Mouse (Mus musculus): ENCODE measurements around the gene Nfatc2. TPM values are rescaled to one million over a fixed set of nuclear protein-coding genes. Genes with fewer than 3 reads are reported as not detected.

The Nfatc2 gene
- polyA plus RNA-seq, 1 experiment from 2014 or later: 0.03 TPM

GRCm38 (mm10) chr2:168589368-168590167 is 11.9 kb downstream of the Nfatc2 start:
- TF ChIP-seq CTCF (IDR thresholded peaks at IDR 0.05): no peak
- ATAC-seq: no peak
- no peaks in the 10 kb centered on the region for H3K27me3 ChIP-seq
- ChIA-PET CTCF (interaction anchor here (1.1 to 1.4 kb wide), 2 partner anchors 8 to 10 kb away, joined by 3 read pairs; no protein-coding TSS in a partner anchor), POLR2A (interaction anchor here (0.7 kb wide), 1 partner anchor 19 kb away, joined by 3 read pairs; no protein-coding TSS in a partner anchor)
- in situ Hi-C loops (cut with MboI; ENCODE audit: low pct_unique_long_range_greater_than_20kb): no loop called here
- DNase-seq (ENCODE audit: low read depth, low spot score): no peak

- no peak for TF ChIP-seq CTCF (IDR thresholded peaks at IDR 0.05)
- ChIA-PET POLR2A (interaction anchor here (0.7 to 1.1 kb wide), 2 partner anchors 10 to 20 kb away, joined by 3 read pairs; no protein-coding TSS in a partner anchor), CTCF (interaction anchor here (1.1 to 1.4 kb wide), 3 partner anchors 9 to 11 kb away, joined by 3 to 5 read pairs (median 3); no protein-coding TSS in a partner anchor)
- H3K27me3 ChIP-seq: no peaks in the 10 kb centered on the region
- ATAC-seq (no peak), DNase-seq (ENCODE audit: low read depth, low spot score) (no peak)
- in situ Hi-C loops (cut with MboI; ENCODE audit: low pct_unique_long_range_greater_than_20kb): no loop called here
Observed at GRCm38 (mm10) chr2:168588591-168589367, 12.7 kb downstream of the Nfatc2 start.

GRCm38 (mm10) chr2:168587159-168587558 is 14.3 kb downstream of the Nfatc2 start:
- ATAC-seq (no peak), DNase-seq (ENCODE audit: low read depth, low spot score) (no peak)
- in situ Hi-C loops (cut with MboI; ENCODE audit: low pct_unique_long_range_greater_than_20kb): no loop called here
- ChIA-PET CTCF (no interaction called here), POLR2A (no interaction called here)
- TF ChIP-seq CTCF (IDR thresholded peaks at IDR 0.05): no peak
- no peaks in the 10 kb centered on the region for H3K27me3 ChIP-seq

- POLR2A ChIA-PET: no interaction called here
- no peak for DNase-seq (ENCODE audit: low read depth, low spot score)
- H3K27me3 ChIP-seq: no peaks in the 10 kb centered on the region
- CTCF ChIA-PET: no interaction called here
- in situ Hi-C loops (cut with MboI; ENCODE audit: low pct_unique_long_range_greater_than_20kb): no loop called here
- ATAC-seq: no peak
- no peak for TF ChIP-seq CTCF (IDR thresholded peaks at IDR 0.05)
Observed at GRCm38 (mm10) chr2:168586512-168586911, 14.9 kb downstream of the Nfatc2 start.

- ChIA-PET POLR2A (interaction anchor here (0.6 kb wide), 1 partner anchor 194 kb away, joined by 3 read pairs; no protein-coding TSS in a partner anchor), CTCF (no interaction called here)
- ATAC-seq (no peak), DNase-seq (ENCODE audit: low read depth, low spot score) (no peak)
- in situ Hi-C loops (cut with MboI; ENCODE audit: low pct_unique_long_range_greater_than_20kb): no loop called here
- no peaks in the 10 kb centered on the region for H3K27me3 ChIP-seq
- TF ChIP-seq CTCF (IDR thresholded peaks at IDR 0.05): no peak
Observed at GRCm38 (mm10) chr2:168584857-168585256, 16.6 kb downstream of the Nfatc2 start.

GRCm38 (mm10) chr2:168584408-168584807 is 17.0 kb downstream of the Nfatc2 start:
- H3K27me3 ChIP-seq: no peaks in the 10 kb centered on the region
- ATAC-seq: no peak
- DNase-seq (ENCODE audit: low read depth, low spot score): no peak
- CTCF ChIA-PET: no interaction called here
- in situ Hi-C loops (cut with MboI; ENCODE audit: low pct_unique_long_range_greater_than_20kb): no loop called here
- POLR2A ChIA-PET: interaction anchor here (0.6 kb wide), 1 partner anchor 194 kb away, joined by 3 read pairs; no protein-coding TSS in a partner anchor
- no peak for TF ChIP-seq CTCF (IDR thresholded peaks at IDR 0.05)

GRCm38 (mm10) chr2:168583084-168583483 is 18.4 kb downstream of the Nfatc2 start:
- no peaks in the 10 kb centered on the region for H3K27me3 ChIP-seq
- ATAC-seq: no peak
- no peak for DNase-seq (ENCODE audit: low read depth, low spot score)
- no peak for TF ChIP-seq CTCF (IDR thresholded peaks at IDR 0.05)
- in situ Hi-C loops (cut with MboI; ENCODE audit: low pct_unique_long_range_greater_than_20kb): no loop called here
- CTCF ChIA-PET: no interaction called here
- POLR2A ChIA-PET: interaction anchor here (0.6 kb wide), 1 partner anchor 46 kb away, joined by 4 read pairs; no protein-coding TSS in a partner anchor

GRCm38 (mm10) chr2:168581207-168581854 is 20.1 kb downstream of the Nfatc2 start:
- CTCF ChIA-PET: interaction anchor here (1.3 kb wide), 1 partner anchor 40 kb away, joined by 3 read pairs; no protein-coding TSS in a partner anchor

GRCm38 (mm10) chr2:168580295-168580915 is 21.1 kb downstream of the Nfatc2 start:
- DNase-seq (ENCODE audit: low read depth, low spot score): no peak
- no peak for ATAC-seq
- no peak for TF ChIP-seq CTCF (IDR thresholded peaks at IDR 0.05)
- ChIA-PET CTCF (no interaction called here), POLR2A (no interaction called here)
- in situ Hi-C loops (cut with MboI; ENCODE audit: low pct_unique_long_range_greater_than_20kb): no loop called here
- H3K27me3 ChIP-seq: no peaks in the 10 kb centered on the region

More at GRCm38 (mm10) chr2:168581207-168581854, 20.1 kb downstream of the Nfatc2 start:
- ATAC-seq (no peak), DNase-seq (ENCODE audit: low read depth, low spot score) (no peak)
- no peaks in the 10 kb centered on the region for H3K27me3 ChIP-seq
- POLR2A ChIA-PET: no interaction called here
- TF ChIP-seq CTCF (IDR thresholded peaks at IDR 0.05): no peak
- in situ Hi-C loops (cut with MboI; ENCODE audit: low pct_unique_long_range_greater_than_20kb): no loop called here

- in situ Hi-C loops (cut with MboI; ENCODE audit: low pct_unique_long_range_greater_than_20kb): no loop called here
- no peak for DNase-seq (ENCODE audit: low read depth, low spot score)
- H3K27me3 ChIP-seq: no peaks in the 10 kb centered on the region
- CTCF ChIA-PET: interaction anchor here (1.1 kb wide), 1 partner anchor 11 kb away, joined by 3 read pairs; no protein-coding TSS in a partner anchor
- no peak for TF ChIP-seq CTCF (IDR thresholded peaks at IDR 0.05)
- no peak for ATAC-seq
- POLR2A ChIA-PET: no interaction called here
Observed at GRCm38 (mm10) chr2:168579601-168580130, 21.8 kb downstream of the Nfatc2 start.
